Comparison of ENCODE assay signal across 15 mouse cellular contexts in the genomic region with DNA sequence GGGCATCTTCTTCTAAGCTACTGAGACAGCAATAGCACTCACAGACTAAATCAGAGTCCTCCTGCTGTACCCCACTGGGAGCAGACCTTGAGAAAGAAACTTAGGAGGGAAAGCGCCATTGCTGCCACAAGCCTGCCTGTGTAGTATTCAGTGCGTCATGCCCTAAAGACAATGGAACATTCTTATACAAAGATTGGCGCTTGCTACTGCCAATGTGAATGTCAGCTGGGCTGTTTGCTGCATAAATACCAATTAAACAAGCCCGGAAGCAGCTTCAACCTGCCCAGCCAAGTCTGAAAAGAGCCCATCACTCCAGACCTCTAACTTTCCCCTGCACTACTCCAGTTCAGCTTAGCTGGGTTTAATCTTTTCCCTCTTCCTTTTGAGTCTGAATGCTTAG. TPM values are rescaled to one million over a fixed set of nuclear protein-coding genes. Genes with fewer than 3 reads are reported as not detected.
DNase-seq lines count a peak whose midpoint lies in the region; ATAC-seq lines count a peak whose summit lies in the region.
"Had no signal": no experiment of that assay in that cellular context is flagged by ENCODE, and none has a peak within 500 bp of the region (broad histone marks: within the 10 kb centered on the region; RNA-seq: fewer than 3 reads in every experiment).

No protein-coding gene starts in this region.

- H3K4me3 ChIP-seq in hindbrain, embryonic 11.5 days (ENCODE audit: low read depth, low read length), result no peak overlapping the region
- no peak overlapping the region for H3K4me3 ChIP-seq in hindbrain, embryonic 10.5 days
- H3K4me3 ChIP-seq in forebrain, embryonic 14.5 days (ENCODE audit: low read depth, low read length), result no peak overlapping the region
- H3K4me3 ChIP-seq in midbrain, embryonic 13.5 days (replicated peaks), result peak overlapping the region; percentile 61
- H3K4me3 ChIP-seq: erythroblast, embryonic 14.5 days; gastrocnemius, adult 2 months; heart, embryonic 10.5 days; liver, embryonic 13.5 days had no signal

- no peak overlapping the region for H3K27ac ChIP-seq in hindbrain, embryonic 11.5 days (ENCODE audit: low read depth, low read length)
- H3K27ac ChIP-seq in hindbrain, embryonic 10.5 days, result no peak overlapping the region
- no peak overlapping the region for H3K27ac ChIP-seq in forebrain, embryonic 14.5 days (ENCODE audit: low read depth, low read length)
- no peak overlapping the region for H3K27ac ChIP-seq in midbrain, embryonic 13.5 days
- H3K27ac ChIP-seq: gastrocnemius, adult 2 months; heart, embryonic 10.5 days; liver, embryonic 13.5 days had no signal

- H3K9ac ChIP-seq in hindbrain, embryonic 11.5 days (ENCODE audit: low read depth, low read length), result no peak overlapping the region
- no peak overlapping the region for H3K9ac ChIP-seq in forebrain, embryonic 14.5 days (ENCODE audit: low read length)
- peak overlapping the region; percentile 66; the same call in 1 of the 2 replicates for H3K9ac ChIP-seq in midbrain, embryonic 13.5 days (replicated peaks)
- H3K9ac ChIP-seq: liver, embryonic 13.5 days had no signal

- H3K36me3 ChIP-seq in hindbrain, embryonic 11.5 days (ENCODE audit: control insufficient read depth, insufficient read depth, low read length), result no peaks in the 10 kb centered on the region
- H3K36me3 ChIP-seq in hindbrain, embryonic 10.5 days, result no peaks in the 10 kb centered on the region
- no peaks in the 10 kb centered on the region for H3K36me3 ChIP-seq in forebrain, embryonic 14.5 days (ENCODE audit: control insufficient read depth, insufficient read depth, low read length)
- no peaks in the 10 kb centered on the region for H3K36me3 ChIP-seq in midbrain, embryonic 13.5 days
- H3K36me3 ChIP-seq: heart, embryonic 10.5 days; liver, embryonic 13.5 days had no signal

- peaks cover 30% of the 10 kb centered on the region for H3K27me3 ChIP-seq in hindbrain, embryonic 11.5 days (ENCODE audit: control insufficient read depth, insufficient read depth, low read length)
- peaks cover 61% of the 10 kb centered on the region for H3K27me3 ChIP-seq in hindbrain, embryonic 10.5 days (ENCODE audit: insufficient read depth, poor library complexity, severe bottlenecking)
- H3K27me3 ChIP-seq in forebrain, embryonic 14.5 days (replicated peaks; ENCODE audit: control insufficient read depth, insufficient read depth, low read length), result no peaks in the 10 kb centered on the region
- H3K27me3 ChIP-seq in midbrain, embryonic 13.5 days, result peaks cover 44% of the 10 kb centered on the region

- no peaks in the 10 kb centered on the region for H3K9me3 ChIP-seq in hindbrain, embryonic 11.5 days (ENCODE audit: control insufficient read depth, low read length)
- H3K9me3 ChIP-seq in hindbrain, embryonic 10.5 days, result no peaks in the 10 kb centered on the region
- H3K9me3 ChIP-seq in forebrain, embryonic 14.5 days (replicated peaks; ENCODE audit: control insufficient read depth, low read length), result no peaks in the 10 kb centered on the region
- H3K9me3 ChIP-seq in midbrain, embryonic 13.5 days, result no peaks in the 10 kb centered on the region
- H3K9me3 ChIP-seq: heart, embryonic 10.5 days; liver, embryonic 13.5 days had no signal

- ATAC-seq in hindbrain, embryonic 11.5 days (ENCODE audit: low FRiP score), result no peak
- ATAC-seq in forebrain, embryonic 14.5 days, result 0 out of 2 replicates have a peak, but pooled peaks have one; percentile 1
- no peak for ATAC-seq in midbrain, embryonic 13.5 days
- ATAC-seq in erythroid progenitor cell, adult 5-6 weeks (replicated peaks; ENCODE audit: low FRiP score, poor library complexity, severe bottlenecking), result no peak
- ATAC-seq: activated CD4-positive, CD25-positive, alpha-beta regulatory T cell, adult 4 months had no signal

- H3K4me1 ChIP-seq in hindbrain, embryonic 11.5 days (replicated peaks; ENCODE audit: control insufficient read depth, insufficient read depth, low read length), result no peaks in the 10 kb centered on the region
- peaks cover 34% of the 10 kb centered on the region for H3K4me1 ChIP-seq in hindbrain, embryonic 10.5 days (replicated peaks)
- peaks cover 14% of the 10 kb centered on the region for H3K4me1 ChIP-seq in forebrain, embryonic 14.5 days (ENCODE audit: control insufficient read depth, insufficient read depth, low read length)
- H3K4me1 ChIP-seq in midbrain, embryonic 13.5 days (replicated peaks), result peaks cover 34% of the 10 kb centered on the region

- DNase-seq in hindbrain, embryonic 11.5 days (ENCODE audit: low spot score), result peak; percentile 15
- no peak for DNase-seq in hindbrain, embryonic 10.5 days (ENCODE audit: low spot score)
- peak; percentile 73 for DNase-seq in forebrain, embryonic 14.5 days (ENCODE audit: low spot score)
- DNase-seq in cerebellum, adult 11 months, result no peak
- DNase-seq in kidney, adult 8-10 months, result no peak
- no peak for DNase-seq in ovary, postnatal 14 days (ENCODE audit: low spot score)
- DNase-seq: cerebellum, adult 9-11 months; gastrocnemius, adult 2 months; liver, embryonic 13.5 days had no signal

- WGBS in hindbrain, embryonic 11.5 days, result 9% methylated on average over 4 of the region's 4 CpGs
- 13% methylated on average over 4 of the region's 4 CpGs for WGBS in hindbrain, embryonic 10.5 days
- WGBS in forebrain, embryonic 14.5 days, result 2% methylated on average over 4 of the region's 4 CpGs
- WGBS in midbrain, embryonic 13.5 days, result 6% methylated on average over 4 of the region's 4 CpGs

- H3K4me2 ChIP-seq in hindbrain, embryonic 11.5 days (replicated peaks; ENCODE audit: low read depth, low read length), result no peak overlapping the region
- H3K4me2 ChIP-seq in forebrain, embryonic 14.5 days (ENCODE audit: low read length), result peak overlapping the region; percentile 97; the same call in 1 of the 2 replicates
- H3K4me2 ChIP-seq in midbrain, embryonic 13.5 days (replicated peaks), result peak overlapping the region; percentile 99
- H3K4me2 ChIP-seq: liver, embryonic 13.5 days had no signal

RNA-seq across cellular contexts. Expression of gene Grm8, which starts 2.9 kb away (rescaled TPM):
- polyA plus RNA-seq in hindbrain, embryonic 11.5 days (2014; fragmentation: Nextera tagmentation; extraction: Ambion mirVana), result 1.5 and 1.9 TPM in 2 replicates
- 0.80 and 0.96 TPM in 2 replicates for polyA plus RNA-seq in hindbrain, embryonic 10.5 days (2016; fragmentation: Nextera tagmentation; extraction: Ambion mirVana)
- 3.0 and 5.1 TPM in 2 replicates for polyA plus RNA-seq in forebrain, embryonic 14.5 days (2014; fragmentation: Nextera tagmentation; extraction: Ambion mirVana)
- 7.1 and 9.4 TPM in 2 replicates for polyA plus RNA-seq in midbrain, embryonic 13.5 days (2015; fragmentation: Nextera tagmentation; extraction: Ambion mirVana)
- not detected in 2 replicates for total RNA-seq in erythroid progenitor cell, adult 5-6 weeks (2015; ENCODE audit: low replicate concordance)
- total RNA-seq in erythroid progenitor cell, adult 5-6 weeks (2017; ENCODE audit: low replicate concordance), result not detected in 2 replicates
- total RNA-seq: monocyte, adult 5-6 weeks had no signal
- polyA plus RNA-seq: erythroblast, embryonic 14.5 days had no signal

Comparison
In these comparisons a context has a peak if more than half of its experiments do, and no peak if none do; other contexts are left out.
1. DNase-seq: peak in hindbrain, embryonic 11.5 days (single experiment) and forebrain, embryonic 14.5 days (single experiment); none in hindbrain, embryonic 10.5 days (single experiment), cerebellum, adult 11 months (single experiment), kidney, adult 8-10 months (0 of 2) and ovary, postnatal 14 days (single experiment).